Mouse (Mus musculus) limb, embryonic 15.5 days (tissue): ENCODE data around the gene Nedd9. TPM values are rescaled to one million over a fixed set of nuclear protein-coding genes. Genes with fewer than 3 reads are reported as not detected.

Source experiments
- ATAC-seq: fragments of 200-750 bp; cut with Nextera tagmentation; 2 replicates; pipeline ENCODE4 v1.8.0; 2017; ENCODE audit warnings: low read depth, moderate TSS enrichment; ENCODE audit not compliant: insufficient number of reproducible peaks, low FRiP score, low TSS enrichment
- H3K27ac ChIP-seq: fragments of 300-500 bp; sonication (generic); 2 replicates; pipeline ENCODE4 v1.5.1; 2015; ENCODE audit warnings: moderate library complexity, mild to moderate bottlenecking, inconsistent platforms
- H3K27me3 ChIP-seq: fragments of 300-500 bp; sonication (generic); 2 replicates; pipeline ENCODE4 v1.6.1; 2015; ENCODE audit warnings: inconsistent platforms
- H3K36me3 ChIP-seq: fragments of 300-500 bp; sonication (generic); 2 replicates; pipeline ENCODE4 v1.6.1; 2015; ENCODE audit warnings: inconsistent platforms
- H3K4me1 ChIP-seq: fragments of 300-500 bp; sonication (generic); 2 replicates; pipeline ENCODE4 v1.6.1; 2015; ENCODE audit warnings: inconsistent platforms
- H3K4me2 ChIP-seq: fragments of 300-500 bp; sonication (generic); 2 replicates; pipeline ENCODE4 v1.6.1; 2015; ENCODE audit warnings: mild to moderate bottlenecking, inconsistent platforms
- H3K4me3 ChIP-seq: fragments of 300-500 bp; sonication (generic); 2 replicates; pipeline ENCODE4 v1.5.1; 2015; ENCODE audit warnings: mild to moderate bottlenecking, inconsistent platforms
- H3K9ac ChIP-seq: fragments of 300-500 bp; sonication (generic); 2 replicates; pipeline ENCODE4 v1.6.1; 2015; ENCODE audit warnings: inconsistent platforms
- H3K9me3 ChIP-seq: fragments of 300-500 bp; sonication (generic); 2 replicates; pipeline ENCODE4 v1.6.1; 2016; ENCODE audit warnings: inconsistent platforms
- WGBS: fragments of 180-500 bp; shearing (Covaris S2); methylation state at CpG from one replicate; pipeline ENCODE4 v1.1.7; 2015; 5-methylcytosine and 5-hydroxymethylcytosine counted together
- polyA plus RNA-seq: library from polyadenylated mRNA; unstranded; fragments of >200 nt; fragmentation: Nextera tagmentation; extraction: Ambion mirVana; gene quantifications from 2 replicates; pipeline ENCODE4 v1.2.1, GENCODE M21; 2015

Nedd9 gene
- polyA plus RNA-seq, 1 experiment from 2014 or later, result 40.1 TPM

DNA sequence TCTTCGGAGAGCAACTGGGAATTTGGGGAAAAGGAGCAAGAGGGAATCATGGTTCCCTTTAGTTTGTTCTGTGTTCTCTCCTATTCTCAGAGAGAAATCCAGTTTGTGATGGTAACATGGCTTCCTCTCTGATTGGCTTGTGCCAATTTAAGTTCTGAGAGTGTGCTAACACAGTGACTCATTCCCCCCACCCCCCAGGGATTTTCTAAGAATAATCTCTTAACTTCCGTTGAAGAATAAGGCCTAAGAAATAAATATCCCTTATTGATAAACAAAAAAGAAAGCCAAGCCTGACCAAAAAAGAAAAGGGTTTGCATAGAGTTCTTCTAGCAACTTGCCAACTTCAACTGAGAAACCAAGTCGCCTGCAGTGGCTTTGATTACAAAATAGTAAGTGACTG is 86.9 kb downstream of the Nedd9 start:
- Histone ChIP-seq H3K4me1 (no peaks in the 10 kb centered on the region), H3K4me3 (no peak overlapping the region), H3K9me3 (no peaks in the 10 kb centered on the region), H3K9ac (no peak overlapping the region), H3K27ac (no peak overlapping the region), H3K4me2 (no peak overlapping the region), H3K27me3 (no peaks in the 10 kb centered on the region), H3K36me3 (no peaks in the 10 kb centered on the region)
- 75% methylated on average over 3 of the region's 3 CpGs for WGBS
- no peak for ATAC-seq

DNA sequence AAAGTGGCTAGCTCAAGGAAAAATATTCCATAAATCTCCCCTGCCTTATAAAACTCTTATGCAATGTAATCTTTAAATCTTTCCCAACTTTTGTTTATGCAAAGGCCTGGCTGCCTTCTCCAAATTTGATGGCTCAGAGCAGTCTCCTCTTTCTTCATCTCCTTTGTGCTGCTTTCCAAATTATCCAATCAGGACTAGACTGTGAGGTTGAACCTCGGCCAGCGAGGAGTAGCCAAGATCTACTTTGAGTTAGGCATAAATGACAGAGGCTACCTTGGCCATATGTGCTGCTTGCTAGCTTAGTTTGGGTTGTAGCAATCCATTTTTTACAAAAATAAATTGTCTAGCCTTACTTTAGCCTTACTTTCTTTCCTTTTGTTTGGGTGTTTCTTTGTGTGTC is 95.0 kb downstream of the Nedd9 start:
- H3K9me3 ChIP-seq, result no peaks in the 10 kb centered on the region
- H3K4me1 ChIP-seq, result no peaks in the 10 kb centered on the region
- no peak overlapping the region for H3K4me2 ChIP-seq
- H3K4me3 ChIP-seq, result no peak overlapping the region
- H3K27ac ChIP-seq, result no peak overlapping the region
- no peak overlapping the region for H3K9ac ChIP-seq
- WGBS, result 78% methylated on average over 2 of the region's 2 CpGs
- no peaks in the 10 kb centered on the region for H3K36me3 ChIP-seq
- ATAC-seq, result no peak
- no peaks in the 10 kb centered on the region for H3K27me3 ChIP-seq

DNA sequence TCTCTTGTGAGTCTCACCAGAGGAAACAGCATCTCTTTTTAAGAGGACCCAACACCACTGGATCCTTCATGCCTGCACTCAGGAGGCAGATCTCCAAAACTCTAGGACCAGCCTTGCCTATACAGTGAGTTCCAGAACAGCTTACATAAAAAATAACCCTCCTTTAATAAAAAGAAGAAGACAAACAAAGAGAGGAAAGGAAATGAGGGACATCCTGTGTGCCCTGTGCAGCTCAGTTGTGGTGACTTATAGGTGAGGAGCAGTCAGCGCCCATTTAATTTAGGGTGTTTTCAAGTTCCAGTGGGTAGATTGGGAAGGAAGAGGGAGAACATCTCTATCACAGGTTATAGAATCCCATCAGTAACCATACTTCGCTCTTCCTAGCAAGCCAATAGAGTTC is 96.5 kb downstream of the Nedd9 start:
- H3K27ac ChIP-seq, result no peak overlapping the region
- H3K27me3 ChIP-seq, result no peaks in the 10 kb centered on the region
- H3K9ac ChIP-seq, result no peak overlapping the region
- ATAC-seq, result no peak
- H3K9me3 ChIP-seq, result no peaks in the 10 kb centered on the region
- H3K4me1 ChIP-seq, result peaks cover 2% of the 10 kb centered on the region; the same call in 1 of the 2 replicates
- H3K4me3 ChIP-seq, result no peak overlapping the region
- H3K4me2 ChIP-seq, result no peak overlapping the region
- WGBS, result 91% methylated on average over 2 of the region's 2 CpGs
- no peaks in the 10 kb centered on the region for H3K36me3 ChIP-seq

DNA sequence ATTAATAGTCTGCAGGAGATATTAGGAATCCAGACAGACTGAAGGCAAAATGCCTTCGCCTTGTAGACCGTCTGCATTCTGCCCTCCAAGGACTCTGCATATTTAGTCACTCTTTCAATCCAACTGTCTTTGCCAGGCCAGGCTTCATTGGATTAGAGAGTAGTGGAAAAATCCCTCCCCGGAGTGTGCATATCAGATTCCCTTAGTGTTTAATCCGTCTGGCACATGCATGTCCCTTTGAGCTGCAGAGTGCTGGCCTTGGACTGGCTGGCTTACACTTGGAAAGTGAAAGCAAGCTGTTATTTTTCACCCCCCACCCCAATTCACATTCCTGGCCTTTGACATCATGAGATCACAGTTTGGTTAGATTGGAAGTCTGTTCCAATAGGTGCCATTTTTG is 100.6 kb downstream of the Nedd9 start:
- Histone ChIP-seq H3K9me3 (no peaks in the 10 kb centered on the region), H3K4me1 (peaks cover 6% of the 10 kb centered on the region), H3K36me3 (no peaks in the 10 kb centered on the region), H3K4me2 (no peak overlapping the region), H3K4me3 (no peak overlapping the region), H3K27me3 (no peaks in the 10 kb centered on the region), H3K27ac (0 out of 2 replicates have a peak overlapping the region, but pooled peaks have one; percentile 27), H3K9ac (no peak overlapping the region)
- ATAC-seq, result peak; percentile 72
- WGBS, result 47% methylated on average over 4 of the region's 4 CpGs

DNA sequence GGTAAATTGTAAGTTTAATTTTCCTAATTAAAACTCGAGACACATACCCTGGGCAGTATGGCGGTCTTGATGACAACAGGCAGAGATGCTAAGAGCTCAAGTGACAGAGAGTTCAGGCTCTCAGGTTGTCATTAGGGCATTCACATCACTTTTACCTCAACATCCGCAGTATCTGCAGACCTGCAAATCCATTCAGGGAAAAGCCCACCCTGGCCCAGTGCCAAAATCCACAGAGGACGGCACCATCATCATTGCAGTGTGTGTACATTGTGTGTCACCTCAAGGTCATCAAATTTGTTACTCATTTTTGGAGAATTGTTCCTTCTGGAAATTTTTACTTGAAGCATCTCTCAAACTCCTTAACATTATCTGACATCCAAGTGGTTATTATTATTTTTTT is 102.3 kb downstream of the Nedd9 start:
- Histone ChIP-seq H3K27ac (no peak overlapping the region), H3K9ac (no peak overlapping the region), H3K4me1 (peaks cover 6% of the 10 kb centered on the region), H3K27me3 (no peaks in the 10 kb centered on the region), H3K4me2 (no peak overlapping the region), H3K4me3 (no peak overlapping the region), H3K36me3 (no peaks in the 10 kb centered on the region), H3K9me3 (no peaks in the 10 kb centered on the region)
- ATAC-seq, result no peak
- WGBS, result 64% methylated on average over 4 of the region's 4 CpGs

DNA sequence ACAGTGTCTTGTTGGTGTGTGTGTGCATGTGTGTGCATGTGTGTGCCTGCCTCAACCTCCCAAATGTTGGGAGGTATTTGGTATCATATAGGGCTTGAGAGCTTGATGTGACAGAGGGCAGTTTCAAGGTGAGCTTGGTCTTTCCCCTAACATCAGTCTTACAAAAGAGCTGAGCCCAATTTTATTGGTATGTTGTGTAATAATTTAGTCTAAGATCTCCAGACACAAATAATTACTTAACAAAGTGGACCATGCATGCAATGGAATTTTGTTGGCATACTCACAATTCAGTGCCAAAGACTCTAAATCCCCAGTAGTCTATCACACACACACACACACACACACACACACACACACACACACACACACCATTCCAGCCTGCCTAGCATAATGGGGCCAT is 104.5 kb downstream of the Nedd9 start:
- Histone ChIP-seq H3K9ac (no peak overlapping the region), H3K4me2 (no peak overlapping the region), H3K9me3 (no peaks in the 10 kb centered on the region), H3K27ac (no peak overlapping the region), H3K27me3 (no peaks in the 10 kb centered on the region), H3K4me1 (peaks cover 6% of the 10 kb centered on the region), H3K36me3 (no peaks in the 10 kb centered on the region), H3K4me3 (no peak overlapping the region)
- ATAC-seq, result no peak

DNA sequence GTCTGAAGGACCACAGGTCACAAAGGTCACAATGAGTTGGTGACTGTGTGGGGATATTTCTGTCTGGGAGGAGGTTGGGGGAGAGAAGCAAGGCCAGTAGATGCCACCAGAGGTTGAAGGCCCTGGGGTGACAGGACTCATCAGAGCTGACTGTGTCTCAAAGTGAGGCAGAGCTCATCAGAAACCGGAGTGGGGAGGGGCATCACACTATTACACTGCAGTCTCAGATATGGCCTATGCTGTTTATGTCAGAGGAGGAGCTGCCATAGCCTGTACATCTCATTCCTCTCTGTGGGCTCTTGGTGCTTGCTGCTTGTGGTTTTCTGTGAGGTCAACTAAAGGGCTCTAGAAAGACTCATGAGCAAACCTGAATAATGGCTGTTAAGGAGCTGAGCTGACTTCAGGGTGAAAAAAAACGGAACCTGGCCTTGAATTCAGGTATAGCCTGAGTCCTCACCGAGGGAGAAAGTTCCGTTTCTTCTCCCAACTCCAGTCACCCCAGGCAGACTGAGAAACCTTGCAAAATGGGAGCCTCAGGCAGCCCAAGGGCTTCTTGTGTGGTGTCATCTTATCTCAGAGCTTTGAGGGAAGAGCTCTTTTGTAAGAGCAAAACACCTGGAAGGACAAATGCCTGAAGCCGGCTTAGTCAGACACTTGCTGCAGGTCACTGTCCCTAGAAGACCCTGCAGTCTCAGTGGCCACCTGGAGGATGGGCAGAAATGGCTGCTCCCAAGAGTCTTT is 105.2 kb downstream of the Nedd9 start:
- Histone ChIP-seq H3K36me3 (no peaks in the 10 kb centered on the region), H3K4me1 (peaks cover 6% of the 10 kb centered on the region), H3K27me3 (no peaks in the 10 kb centered on the region), H3K4me3 (no peak overlapping the region), H3K9ac (no peak overlapping the region), H3K4me2 (no peak overlapping the region), H3K9me3 (no peaks in the 10 kb centered on the region), H3K27ac (no peak overlapping the region)
- 69% methylated on average over 5 of the region's 5 CpGs for WGBS
- no peak for ATAC-seq

DNA sequence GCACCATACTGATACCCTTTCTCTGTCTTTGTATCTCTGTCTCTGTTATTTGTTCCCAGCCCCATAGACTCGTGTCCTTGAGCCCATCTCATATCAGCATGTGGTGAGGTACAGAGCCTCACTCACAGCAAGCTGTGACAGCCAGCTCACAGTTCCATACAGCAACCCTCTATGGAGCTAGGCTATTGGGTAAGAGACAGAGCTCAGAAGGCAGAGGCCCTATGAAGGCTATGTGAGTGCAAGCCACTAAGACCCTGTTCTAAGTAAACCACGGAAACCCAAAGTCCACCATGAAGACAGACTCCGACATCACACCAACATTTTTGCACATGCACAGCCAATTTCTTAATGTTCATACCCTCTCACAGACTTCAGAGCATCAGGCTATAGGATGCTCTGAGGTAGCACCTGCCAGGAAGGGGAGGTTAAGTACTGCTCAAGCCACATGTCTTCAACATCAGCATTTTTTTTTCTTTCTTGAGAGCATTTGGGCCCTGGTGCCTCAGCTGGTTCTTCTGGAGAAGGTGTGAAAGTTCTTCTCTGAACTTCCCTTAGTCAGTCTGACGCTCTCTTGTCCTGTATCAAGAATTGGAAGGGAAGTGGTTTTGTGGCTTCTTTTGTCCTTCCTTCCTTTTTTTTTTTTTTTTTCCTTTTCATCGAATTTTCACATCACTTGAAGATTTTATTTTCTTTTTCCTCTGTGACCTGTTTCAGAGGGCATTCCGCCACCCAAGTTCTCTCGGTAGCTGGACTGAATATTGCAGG is 105.9 kb downstream of the Nedd9 start:
- no peak overlapping the region for H3K9ac ChIP-seq
- ATAC-seq, result no peak
- WGBS, result 79% methylated on average over 7 of the region's 7 CpGs
- no peaks in the 10 kb centered on the region for H3K27me3 ChIP-seq
- H3K36me3 ChIP-seq, result no peaks in the 10 kb centered on the region
- H3K4me1 ChIP-seq, result peaks cover 6% of the 10 kb centered on the region
- no peak overlapping the region for H3K4me3 ChIP-seq
- no peak overlapping the region for H3K4me2 ChIP-seq
- no peak overlapping the region for H3K27ac ChIP-seq
- H3K9me3 ChIP-seq, result no peaks in the 10 kb centered on the region

DNA sequence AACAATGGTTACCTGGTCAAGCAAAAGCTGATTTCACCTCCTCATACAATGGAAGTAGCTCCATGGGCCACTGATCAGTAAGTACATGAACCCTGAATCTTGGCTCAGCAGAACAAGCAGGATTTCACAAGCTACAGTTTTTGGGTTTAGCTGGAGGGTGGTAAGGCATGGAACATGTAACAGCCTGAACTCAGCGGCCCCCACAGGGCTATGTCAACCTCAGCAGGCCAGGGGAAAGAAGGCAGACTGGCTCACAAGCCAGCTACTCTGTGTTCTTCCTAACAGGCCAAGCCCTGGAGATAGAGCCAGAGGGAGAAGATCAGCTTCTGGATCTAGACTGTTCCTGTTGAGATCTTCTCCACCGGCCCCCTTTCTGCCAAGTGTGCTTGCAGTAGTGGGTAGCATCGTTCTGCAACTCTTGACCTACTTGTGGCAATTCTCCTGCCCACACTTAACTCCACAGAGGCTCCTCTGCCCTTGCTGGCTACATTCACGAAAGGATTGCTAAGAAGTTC is 107.2 kb downstream of the Nedd9 start:
- 81% methylated on average over 4 of the region's 4 CpGs for WGBS
- Histone ChIP-seq H3K4me3 (no peak overlapping the region), H3K4me1 (no peaks in the 10 kb centered on the region), H3K9ac (no peak overlapping the region), H3K27me3 (no peaks in the 10 kb centered on the region), H3K4me2 (no peak overlapping the region), H3K27ac (no peak overlapping the region), H3K36me3 (no peaks in the 10 kb centered on the region), H3K9me3 (no peaks in the 10 kb centered on the region)
- ATAC-seq, result no peak

DNA sequence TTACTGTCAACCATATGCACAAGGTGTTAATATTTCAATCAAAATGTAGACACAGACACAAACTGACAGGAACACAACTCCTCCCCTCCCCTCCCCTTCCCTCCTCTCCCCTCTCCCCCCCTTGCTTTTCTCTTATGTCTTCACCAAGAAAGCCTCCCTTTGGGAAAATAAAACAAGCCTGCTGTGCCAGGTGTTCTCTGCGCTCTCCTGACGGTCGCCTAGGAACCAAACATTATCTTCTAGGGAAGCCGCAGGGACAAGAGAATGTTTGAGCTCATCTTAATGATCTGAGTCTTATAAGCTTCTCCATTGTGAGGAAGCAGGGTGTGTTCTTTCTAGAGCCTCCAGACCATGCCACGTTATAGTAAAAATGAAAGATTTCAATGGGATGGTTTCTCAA is 108.7 kb downstream of the Nedd9 start:
- no peak overlapping the region for H3K9ac ChIP-seq
- H3K4me1 ChIP-seq, result no peaks in the 10 kb centered on the region
- no peak overlapping the region for H3K4me2 ChIP-seq
- no peaks in the 10 kb centered on the region for H3K9me3 ChIP-seq
- no peak for ATAC-seq
- no peaks in the 10 kb centered on the region for H3K36me3 ChIP-seq
- WGBS, result 49% methylated on average over 5 of the region's 5 CpGs
- no peak overlapping the region for H3K27ac ChIP-seq
- H3K4me3 ChIP-seq, result no peak overlapping the region
- no peaks in the 10 kb centered on the region for H3K27me3 ChIP-seq

DNA sequence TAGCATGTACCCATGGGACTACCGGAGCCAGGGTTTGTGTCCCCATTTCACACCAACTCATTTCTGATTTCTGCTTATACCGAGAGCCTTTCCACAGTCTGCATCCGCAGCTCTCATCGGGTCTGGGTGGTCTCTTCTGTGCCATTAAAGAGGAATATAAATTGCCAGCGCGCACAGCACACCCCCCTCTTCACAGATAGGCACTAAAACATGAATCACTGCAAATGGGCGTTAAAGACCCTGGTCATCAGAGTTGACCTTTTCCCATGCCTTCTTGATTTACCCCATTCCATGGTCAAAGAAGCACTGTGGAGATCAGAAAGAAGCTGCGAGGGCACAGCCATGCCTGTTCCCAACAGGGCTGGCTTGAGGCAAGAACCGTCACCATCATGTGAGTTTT is 109.3 kb downstream of the Nedd9 start:
- 59% methylated on average over 9 of the region's 9 CpGs for WGBS
- Histone ChIP-seq H3K27me3 (no peaks in the 10 kb centered on the region), H3K9ac (no peak overlapping the region), H3K4me2 (no peak overlapping the region), H3K9me3 (no peaks in the 10 kb centered on the region), H3K4me1 (0 out of 2 replicates have a peak, but pooled peaks cover 5% of the 10 kb centered on the region), H3K27ac (no peak overlapping the region), H3K4me3 (no peak overlapping the region), H3K36me3 (no peaks in the 10 kb centered on the region)
- no peak for ATAC-seq

DNA sequence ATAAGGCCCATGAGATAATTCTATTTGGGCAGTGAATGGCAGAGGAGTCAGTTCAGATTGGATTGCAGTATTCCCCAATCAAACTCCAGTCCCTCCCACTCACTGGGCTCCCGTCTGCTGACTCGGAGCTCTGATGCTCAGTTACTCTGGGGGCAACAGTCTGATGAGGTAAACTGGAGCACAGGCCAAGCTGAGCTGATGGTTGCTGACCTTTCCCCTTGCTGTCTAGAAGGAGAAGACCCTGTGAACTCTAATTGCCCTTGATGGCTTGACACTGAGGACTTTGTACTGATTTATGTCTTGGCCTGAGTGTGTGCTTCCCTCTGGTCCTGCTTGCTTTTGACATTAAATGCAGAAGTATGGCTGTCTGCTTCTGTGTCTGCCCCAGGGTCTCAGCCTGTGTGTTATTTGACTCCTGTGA is 110.1 kb downstream of the Nedd9 start:
- 48% methylated on average over 2 of the region's 2 CpGs for WGBS
- ATAC-seq, result no peak

More for the DNA sequence above, 110.1 kb downstream of the Nedd9 start:
- no peak overlapping the region for H3K4me2 ChIP-seq
- peaks cover 10% of the 10 kb centered on the region; the same call in 1 of the 2 replicates for H3K4me1 ChIP-seq
- H3K36me3 ChIP-seq, result no peaks in the 10 kb centered on the region
- H3K9ac ChIP-seq, result no peak overlapping the region
- H3K4me3 ChIP-seq, result no peak overlapping the region
- H3K27me3 ChIP-seq, result no peaks in the 10 kb centered on the region
- no peak overlapping the region for H3K27ac ChIP-seq
- H3K9me3 ChIP-seq, result no peaks in the 10 kb centered on the region
